Mouse (Mus musculus) layer of hippocampus, adult 9-10 months (tissue): Measurements from ENCODE around the gene 1700028P14Rik.

Experiments
- DNase-seq: peaks from one replicate; pipeline ENCODE4 v3.0.0; 2022; ENCODE audit warnings: low spot score

1700028P14Rik gene

DNA sequence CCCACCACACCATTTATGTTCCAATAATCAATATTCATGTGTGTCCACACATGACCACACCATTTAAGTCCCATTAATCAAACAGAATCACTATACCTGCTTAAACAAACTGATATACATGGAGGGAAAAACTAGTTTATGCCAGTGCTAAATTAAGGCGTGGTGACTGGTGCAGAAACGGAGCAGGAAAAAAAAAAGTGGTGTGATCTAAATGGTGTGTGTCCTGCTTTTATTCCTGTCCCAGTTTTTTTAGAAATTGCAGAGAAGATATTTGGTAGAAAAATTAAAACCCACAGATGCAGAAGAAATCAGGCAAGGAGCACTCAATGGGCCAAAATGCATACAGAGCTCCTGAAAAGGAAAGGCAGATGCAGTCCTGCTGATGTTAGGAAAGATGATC lies 44.7 kb downstream of the 1700028P14Rik start:
- DNase-seq, result no peak

DNA sequence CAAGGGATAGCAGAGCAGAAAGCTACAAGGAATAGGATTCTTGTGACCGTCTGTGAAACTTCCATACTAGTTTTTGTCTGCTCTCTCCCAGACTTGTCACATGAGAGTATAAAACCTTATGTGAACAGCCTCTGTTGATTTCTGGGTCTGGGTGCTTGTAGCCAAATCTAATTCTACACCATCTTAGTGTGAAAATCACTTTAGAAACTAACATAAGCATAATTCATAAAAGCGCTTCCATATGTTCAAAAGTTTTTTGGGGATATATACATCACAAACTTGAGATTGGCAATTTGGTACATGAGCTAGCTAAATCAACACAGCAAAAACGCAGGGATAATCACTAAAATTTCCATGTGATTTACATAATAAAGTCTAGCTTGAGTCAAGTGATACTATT lies 57.7 kb downstream of the 1700028P14Rik start:
- DNase-seq, result no peak

DNA sequence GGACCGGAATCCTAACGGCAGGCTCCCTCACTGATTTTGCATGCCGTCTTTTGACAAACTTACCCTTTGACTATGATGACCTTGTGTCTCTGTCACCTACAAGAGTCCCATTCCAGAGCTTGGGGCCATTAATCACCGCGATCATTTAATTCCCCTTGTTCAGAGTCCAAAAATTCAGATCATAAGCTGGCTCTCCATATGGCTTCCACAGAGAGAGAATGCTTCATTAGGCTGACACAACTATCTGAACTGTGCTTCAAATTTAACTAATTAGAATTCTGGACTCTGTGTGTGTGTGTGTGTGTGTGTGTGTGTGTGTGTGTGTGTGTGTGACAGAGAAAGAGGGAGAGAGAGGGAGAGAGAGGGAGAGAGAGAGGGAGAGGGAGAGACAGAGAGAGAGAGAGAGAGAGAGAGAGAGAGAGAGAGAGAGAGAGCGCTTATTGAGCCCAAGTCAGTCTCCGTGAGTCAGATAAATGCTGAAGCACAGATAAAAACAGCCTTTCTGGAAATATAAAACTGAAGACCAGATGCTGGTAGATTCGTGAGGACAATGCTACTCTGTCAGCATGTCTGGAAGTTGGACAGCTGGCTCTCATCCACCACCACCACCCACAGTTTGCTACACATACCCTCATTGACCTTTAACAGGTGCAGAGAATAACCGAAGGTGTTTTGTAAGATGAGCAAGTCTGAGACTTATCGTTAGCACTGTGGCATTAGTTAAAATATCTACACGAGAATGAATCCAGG lies 73.8 kb downstream of the 1700028P14Rik start:
- no peak for DNase-seq

DNA sequence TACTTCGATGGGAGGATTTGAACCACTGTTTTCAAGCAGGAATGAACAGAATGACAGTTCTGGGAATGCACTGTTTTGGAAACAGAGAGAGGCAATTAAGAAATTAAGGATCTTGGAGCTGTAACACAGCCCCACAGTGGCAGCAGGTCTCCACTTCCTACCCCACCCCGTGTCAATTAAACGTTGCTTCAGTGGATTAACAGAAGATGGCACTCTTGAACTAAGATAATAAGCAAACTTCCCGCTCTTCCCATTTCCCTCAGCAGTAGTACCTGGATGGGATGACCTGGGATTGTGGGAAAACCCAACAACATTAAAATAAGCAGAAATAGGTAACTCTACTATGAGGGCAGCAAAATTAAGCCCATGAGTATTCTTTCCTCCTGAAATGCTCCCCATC lies 75.9 kb downstream of the 1700028P14Rik start:
- no peak for DNase-seq

DNA sequence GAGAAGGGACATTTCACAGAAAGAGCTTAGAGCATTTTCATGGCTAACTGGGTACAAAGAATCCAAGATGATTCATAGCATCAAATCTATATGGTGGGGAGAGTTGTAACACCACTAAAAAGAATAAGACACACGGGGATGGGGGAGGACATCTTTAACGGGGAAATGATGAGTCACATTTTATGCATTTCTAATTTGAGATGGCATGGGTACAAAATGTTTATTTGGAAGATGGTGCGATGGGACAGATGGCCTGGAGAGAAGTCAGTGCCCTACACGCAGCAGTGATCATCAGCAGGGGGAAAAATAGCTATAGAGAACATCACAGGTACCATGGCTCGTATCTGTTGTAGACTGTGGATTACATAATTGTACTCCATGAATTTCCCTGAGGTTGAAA lies 88.9 kb downstream of the 1700028P14Rik start:
- no peak for DNase-seq

DNA sequence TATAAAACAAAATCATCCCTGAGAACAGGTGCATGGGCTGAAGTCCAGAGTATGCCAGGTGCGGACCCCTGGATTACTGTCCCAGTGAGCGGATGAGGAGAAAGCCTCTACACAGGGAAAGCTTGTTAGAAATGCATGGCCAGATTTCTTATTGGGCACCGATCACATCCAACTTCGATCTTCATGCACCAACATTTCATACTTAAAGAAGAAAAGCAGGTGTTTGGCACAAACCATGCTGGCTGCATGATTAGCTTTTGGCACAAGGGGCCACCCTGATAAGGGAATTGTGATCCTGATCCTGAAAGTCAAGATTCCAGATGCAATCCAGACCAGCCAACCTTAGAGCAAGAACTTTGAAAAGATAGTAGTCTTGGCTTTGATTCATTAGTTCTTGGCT lies 90.0 kb downstream of the 1700028P14Rik start:
- no peak for DNase-seq

DNA sequence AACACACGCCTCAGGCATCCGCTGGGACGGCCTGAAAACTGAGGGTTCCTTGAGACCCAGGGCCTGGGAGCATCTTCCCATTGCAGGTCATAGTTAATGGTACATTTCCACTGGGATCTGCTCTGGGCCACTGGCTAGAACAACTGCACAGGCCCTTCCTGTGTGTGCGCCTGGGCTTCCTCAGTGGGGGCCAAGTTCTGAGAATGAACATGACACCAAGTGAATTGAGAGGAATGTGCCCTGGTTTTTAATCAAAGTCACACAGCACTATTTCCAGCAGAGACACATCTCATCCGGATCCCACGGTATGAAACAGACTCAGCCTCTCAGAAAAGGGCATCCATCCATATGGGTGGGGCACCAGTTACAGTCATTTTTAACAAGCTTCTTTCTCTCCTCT lies 90.6 kb downstream of the 1700028P14Rik start:
- no peak for DNase-seq

DNA sequence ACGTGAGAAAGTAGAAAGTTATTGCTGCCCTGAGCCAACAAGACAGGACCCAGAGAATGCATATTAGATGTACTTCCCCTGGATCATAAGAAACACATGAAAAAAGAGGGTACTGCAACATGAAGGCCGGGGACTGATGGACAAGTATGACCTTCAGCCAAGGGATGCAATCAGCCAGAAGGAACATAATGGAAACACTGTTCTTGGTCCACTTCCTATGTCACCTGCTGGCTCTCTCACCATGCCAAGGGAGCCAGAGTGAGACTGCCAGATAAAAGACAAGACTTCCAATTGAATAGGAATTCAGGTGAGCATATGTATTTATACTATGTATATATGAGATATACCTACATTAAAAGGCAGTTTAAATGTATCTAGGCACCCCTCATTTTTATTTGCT lies 99.2 kb downstream of the 1700028P14Rik start:
- DNase-seq, result no peak

DNA sequence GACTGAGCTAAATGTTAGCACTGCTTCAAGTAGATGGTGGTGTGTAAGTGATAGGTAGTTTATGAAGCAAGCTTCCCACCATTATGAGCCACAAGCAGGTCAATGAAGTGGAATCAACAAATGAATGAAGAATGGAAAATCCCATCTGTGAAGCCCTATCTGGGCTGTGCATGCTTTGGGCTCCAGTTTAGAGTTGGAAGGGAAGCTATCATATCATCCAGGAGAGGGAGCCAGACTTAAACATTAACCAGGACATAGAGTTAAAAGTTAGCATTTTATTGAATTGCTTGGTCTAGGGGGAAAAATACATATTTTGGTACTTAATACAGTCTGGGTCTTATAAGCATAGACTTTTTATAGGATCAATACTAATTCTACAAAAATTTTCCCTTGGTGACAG lies 107.0 kb downstream of the 1700028P14Rik start:
- peak; percentile 35 for DNase-seq

DNA sequence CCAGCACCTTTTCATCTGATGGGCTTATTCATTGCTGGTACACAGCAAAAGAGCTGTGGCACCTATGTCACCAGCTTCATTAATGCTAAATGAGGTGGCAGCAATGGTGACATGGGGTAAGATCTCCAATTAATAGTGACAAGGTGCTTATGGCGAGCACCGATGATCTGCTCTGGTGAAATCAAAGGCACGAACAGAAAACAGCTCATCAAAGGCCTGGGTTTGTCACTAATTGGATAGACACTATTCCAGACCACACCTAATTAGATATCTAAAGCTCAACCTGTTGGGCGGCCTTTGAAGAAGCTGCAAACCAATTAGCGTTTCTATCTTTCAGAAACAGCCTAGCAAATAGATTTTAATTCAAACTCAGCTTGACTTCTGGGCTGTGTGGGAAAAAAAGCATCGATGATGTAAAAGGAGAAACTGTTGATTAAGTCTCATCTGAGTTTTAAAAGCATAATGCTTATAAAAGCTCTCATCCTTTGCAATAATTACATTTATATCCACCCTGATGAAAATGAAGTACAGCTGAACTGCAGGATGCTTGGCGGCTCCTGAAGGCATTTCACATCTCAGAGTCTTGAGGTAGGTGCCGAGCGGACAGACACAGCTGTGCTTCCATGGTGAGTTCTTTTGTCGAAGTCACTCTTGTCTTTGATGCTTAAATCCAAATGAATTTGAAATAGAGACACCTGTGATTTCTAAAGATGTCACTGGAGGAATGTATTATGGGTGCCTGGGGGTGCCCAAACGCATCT lies 109.2 kb downstream of the 1700028P14Rik start:
- DNase-seq, result no peak

DNA sequence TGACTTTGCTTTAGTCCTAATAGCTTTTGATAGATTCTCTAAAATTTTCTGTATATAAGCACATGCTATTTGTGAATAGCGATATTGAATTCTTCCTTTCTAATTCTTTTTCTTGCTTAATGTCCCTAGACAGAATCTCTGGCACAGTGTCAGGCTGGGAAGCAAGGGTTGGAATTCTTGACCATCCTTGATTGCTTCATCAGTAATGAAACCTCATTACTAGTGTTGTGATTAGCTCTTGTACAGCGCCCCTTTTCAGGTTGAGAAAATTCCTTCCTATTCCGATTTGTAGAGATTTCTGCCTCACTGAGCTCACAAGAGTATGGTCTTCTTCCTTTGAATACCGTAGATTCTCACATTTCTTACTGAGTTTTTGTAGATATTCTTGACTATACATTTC lies 109.9 kb downstream of the 1700028P14Rik start:
- DNase-seq, result no peak

DNA sequence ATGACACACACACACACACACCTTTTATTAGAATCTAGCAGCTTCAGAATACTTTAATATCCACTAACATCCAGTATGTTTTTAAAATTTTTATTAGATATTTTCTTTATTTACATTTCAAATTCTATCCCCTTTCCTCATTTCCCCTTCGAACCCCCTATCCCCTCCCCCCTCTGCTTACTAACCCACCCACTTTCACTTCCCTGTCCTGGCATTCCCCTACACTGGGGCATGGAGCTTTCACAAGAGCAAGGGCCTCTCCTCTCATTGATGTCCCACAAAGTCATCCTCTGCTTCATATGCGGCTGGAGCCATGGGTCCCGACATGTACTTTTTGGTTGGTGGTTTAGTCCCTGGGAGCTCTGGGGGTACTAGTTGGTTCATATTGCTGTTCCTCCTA lies 116.9 kb downstream of the 1700028P14Rik start:
- DNase-seq, result no peak

DNA sequence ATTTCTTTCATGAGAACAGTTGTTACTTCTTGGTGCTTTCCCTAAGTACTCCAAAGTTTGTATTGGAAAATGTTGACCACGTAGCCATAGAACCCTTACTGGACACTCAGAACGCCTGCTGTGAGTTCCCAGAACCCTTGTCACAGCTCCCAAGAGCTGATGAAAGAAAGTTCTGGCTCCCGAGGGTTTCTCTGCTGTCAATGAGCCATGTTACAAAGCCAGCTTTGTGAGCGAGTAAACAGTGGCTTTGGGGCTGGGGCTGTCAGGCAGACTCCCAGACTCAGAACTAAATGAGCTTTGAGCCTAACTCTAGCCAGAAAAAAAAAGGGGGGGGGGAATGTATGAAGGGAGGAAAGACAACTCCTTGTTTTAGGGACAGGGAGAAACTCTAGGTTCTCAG lies 120.7 kb downstream of the 1700028P14Rik start:
- DNase-seq, result no peak

DNA sequence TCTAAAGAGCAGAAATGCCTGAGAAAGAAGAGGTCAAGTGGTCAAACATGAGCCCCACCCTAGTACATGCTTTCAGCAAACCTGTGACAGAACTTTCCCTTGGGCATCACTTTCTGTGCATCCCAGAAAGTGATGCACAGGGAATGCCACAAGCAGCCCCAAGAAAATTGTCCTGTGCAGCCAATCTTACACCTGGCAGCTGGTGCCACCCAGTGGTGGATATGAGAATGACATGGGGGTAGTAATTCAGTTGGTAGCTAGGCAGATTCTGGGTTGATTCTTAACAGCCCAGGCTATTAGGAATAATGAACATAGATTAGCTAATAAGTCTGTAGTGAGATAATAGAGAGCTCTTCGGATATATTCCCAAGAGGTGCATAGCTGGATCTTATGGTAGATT lies 128.9 kb downstream of the 1700028P14Rik start:
- peak; percentile 63 for DNase-seq

DNA sequence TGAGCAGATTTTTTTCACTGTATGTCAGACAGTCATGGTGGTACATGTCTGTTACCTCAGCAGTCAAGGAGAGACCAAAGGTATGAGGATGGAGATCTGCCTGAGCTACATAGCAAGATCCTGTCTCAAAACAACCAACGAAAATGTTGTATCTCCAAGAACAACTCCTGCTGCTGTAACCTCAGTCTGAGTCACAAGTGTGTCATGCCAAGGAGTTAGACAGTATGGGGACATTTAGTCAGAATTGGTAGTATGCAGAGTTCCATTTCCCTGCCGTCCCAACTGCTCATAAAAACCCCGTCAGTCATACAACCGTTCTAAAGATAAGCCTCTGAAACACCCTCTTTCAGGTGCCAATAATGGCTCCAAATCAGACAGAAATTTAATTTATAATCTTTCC lies 130.8 kb downstream of the 1700028P14Rik start:
- DNase-seq, result no peak

DNA sequence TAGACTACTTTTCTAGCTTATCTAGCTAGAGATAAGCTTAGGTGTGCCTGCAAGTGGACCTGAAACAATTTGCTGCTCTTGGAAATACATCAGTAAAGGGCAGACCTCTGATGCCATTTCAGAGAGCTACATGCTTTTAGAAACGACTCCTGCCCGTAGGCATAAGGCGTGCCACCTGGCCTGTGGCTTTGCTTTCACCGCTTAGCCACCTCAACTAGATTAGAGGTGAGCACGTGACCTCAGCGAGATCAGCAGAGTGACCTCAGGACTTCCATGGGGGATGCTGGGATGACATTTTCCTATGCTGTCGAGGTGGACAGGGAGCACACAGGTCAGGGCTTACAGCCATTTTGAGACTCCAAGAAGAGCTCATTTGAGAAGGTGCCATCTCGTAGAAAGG lies 131.5 kb downstream of the 1700028P14Rik start:
- no peak for DNase-seq

DNA sequence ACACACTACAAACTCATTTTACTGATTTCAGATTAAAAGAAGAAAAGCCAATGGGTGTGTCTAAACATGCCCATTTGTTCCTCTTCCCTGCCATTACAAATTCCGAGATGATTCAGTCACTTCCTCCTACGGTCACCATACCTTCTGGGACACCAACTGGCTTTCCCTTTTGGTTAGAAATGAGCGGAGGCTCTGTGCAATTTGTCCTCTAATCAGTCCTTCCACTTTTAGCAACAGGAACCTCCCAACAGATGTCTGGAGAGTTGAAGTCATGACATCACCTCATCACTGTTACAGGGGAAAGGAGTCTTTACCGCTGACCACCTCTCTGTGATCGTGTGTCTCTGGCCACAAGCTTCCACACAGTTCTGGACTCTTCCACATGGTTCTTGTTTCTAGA lies 132.0 kb downstream of the 1700028P14Rik start:
- DNase-seq, result peak; percentile 48

DNA sequence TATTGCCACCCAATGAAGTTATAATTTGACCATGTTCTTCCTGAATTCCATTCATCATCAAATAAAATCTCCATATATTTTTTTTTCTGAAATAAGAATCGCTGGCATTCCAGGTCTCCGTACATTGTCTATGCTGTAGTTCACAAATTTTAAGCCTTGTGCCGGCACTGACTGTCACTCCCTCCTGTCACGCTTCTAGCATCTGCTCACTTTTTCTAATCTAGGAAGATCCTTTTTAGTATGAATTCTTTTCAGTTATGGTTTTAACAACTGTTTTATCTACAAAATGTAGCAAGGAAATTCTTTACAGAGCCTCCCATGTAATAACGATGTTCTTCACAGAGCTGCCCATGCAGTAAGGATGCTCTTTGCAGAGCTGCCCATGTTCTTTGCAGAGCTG lies 134.1 kb downstream of the 1700028P14Rik start:
- no peak for DNase-seq

DNA sequence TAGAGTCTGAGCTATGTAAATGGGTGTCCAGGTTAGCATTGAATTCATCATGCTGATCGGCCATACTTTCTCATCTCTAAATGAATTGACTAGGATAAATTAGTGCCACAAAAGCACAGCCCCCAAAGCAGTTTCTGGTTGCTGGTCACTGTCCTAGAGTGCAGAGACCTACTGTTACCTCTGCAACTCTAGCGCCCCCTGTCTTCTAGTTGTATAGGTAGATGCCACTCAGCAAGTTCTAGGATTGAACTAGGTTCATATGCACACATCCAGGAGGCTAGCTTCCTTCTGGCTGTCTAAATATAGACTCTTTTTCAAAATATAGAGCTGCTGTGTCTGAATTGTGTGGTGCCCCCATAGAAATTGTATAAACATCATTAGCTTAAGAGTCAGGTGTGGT lies 141.3 kb downstream of the 1700028P14Rik start:
- no peak for DNase-seq
